Mouse (Mus musculus) embryonic fibroblast, embryonic 13.5 days (primary cell): ENCODE measurements around the gene Prkcd.

ENCODE experiments used
- CTCF ChIP-seq: IDR thresholded peaks from 2 replicates; pipeline ENCODE4 v1.5.1; 2011; ENCODE audit warnings: mild to moderate bottlenecking, control low read depth, low read length, moderate library complexity, borderline replicate concordance; ENCODE audit not compliant: insufficient read depth
- POLR2A ChIP-seq: IDR thresholded peaks from 2 replicates; pipeline ENCODE4 v1.6.1; 2011; ENCODE audit warnings: low read depth, mild to moderate bottlenecking, control low read depth, low read length, moderate library complexity

GRCm38 (mm10) chr14:30608176-30608575, 17.8 kb downstream of the Prkcd start:
- no peak for TF ChIP-seq CTCF
- no peak for TF ChIP-seq POLR2A
